Mouse (Mus musculus) forebrain, embryonic 13.5 days (tissue): ENCODE measurements around the gene Ppib. TPM values are rescaled to one million over a fixed set of nuclear protein-coding genes. Genes with fewer than 3 reads are reported as not detected.

Experiments used
- ATAC-seq: fragments of 200-750 bp; cut with Nextera tagmentation; 2 replicates; pipeline ENCODE4 v1.8.0; 2017
- H3K27ac ChIP-seq: fragments of 300-500 bp; sonication (generic); 2 replicates; pipeline ENCODE4 v1.5.1; 2015; ENCODE audit warnings: inconsistent platforms, mild to moderate bottlenecking, moderate library complexity
- H3K27me3 ChIP-seq: fragments of 300-500 bp; sonication (generic); 2 replicates; pipeline ENCODE4 v1.6.1; 2015; ENCODE audit warnings: mild to moderate bottlenecking, inconsistent platforms
- H3K36me3 ChIP-seq: fragments of 300-500 bp; sonication (generic); 2 replicates; pipeline ENCODE4 v1.6.1; 2015; ENCODE audit warnings: mild to moderate bottlenecking, inconsistent platforms; ENCODE audit not compliant: poor library complexity, severe bottlenecking
- H3K4me1 ChIP-seq: fragments of 300-500 bp; sonication (generic); 2 replicates; pipeline ENCODE4 v1.6.1; 2015; ENCODE audit warnings: inconsistent platforms
- H3K4me2 ChIP-seq: fragments of 300-500 bp; sonication (generic); 2 replicates; pipeline ENCODE4 v1.6.1; 2015; ENCODE audit warnings: inconsistent platforms, mild to moderate bottlenecking, moderate library complexity
- H3K4me3 ChIP-seq: fragments of 300-500 bp; sonication (generic); 2 replicates; pipeline ENCODE4 v1.5.1; 2015; ENCODE audit warnings: mild to moderate bottlenecking, inconsistent platforms
- H3K9ac ChIP-seq: fragments of 300-500 bp; sonication (generic); 2 replicates; pipeline ENCODE4 v1.6.1; 2015; ENCODE audit warnings: mild to moderate bottlenecking, inconsistent platforms
- H3K9me3 ChIP-seq: fragments of 300-500 bp; sonication (generic); replicated peaks from 2 replicates; pipeline ENCODE4 v1.6.1; 2016; ENCODE audit warnings: inconsistent platforms
- WGBS: fragments of 180-500 bp; shearing (Covaris S2); methylation state at CpG from one replicate; pipeline ENCODE4 v1.1.7; 2015; 5-methylcytosine and 5-hydroxymethylcytosine counted together
- polyA plus RNA-seq: library from polyadenylated mRNA; unstranded; fragments of >200 nt; fragmentation: Nextera tagmentation; extraction: Ambion mirVana; gene quantifications from 2 replicates; pipeline ENCODE4 v1.2.1, GENCODE M21; 2015

Gene Ppib
- polyA plus RNA-seq, result 357 and 381 TPM in 2 replicates

- Histone ChIP-seq H3K27me3 (no peaks in the 10 kb centered on the region), H3K9ac (peak within 1 kb of the TSS; percentile 93), H3K36me3 (peaks cover 24% of the 10 kb centered on the region), H3K4me3 (peak within 1 kb of the TSS; percentile 87), H3K4me2 (peak within 1 kb of the TSS; percentile 82), H3K4me1 (peaks cover 19% of the 10 kb centered on the region), H3K27ac (peak within 1 kb of the TSS; percentile 75), H3K9me3 (no peaks in the 10 kb centered on the region)
- under 1% methylated on average over 51 of the region's 51 CpGs for WGBS
- peak; percentile 99 for ATAC-seq
Measured at GRCm38 (mm10) chr9:66059583-66060307, at the start of gene Ppib. Ppib (plus strand) TSS chr9:66060222.

- H3K36me3 ChIP-seq, result peaks cover 27% of the 10 kb centered on the region
- H3K4me3 ChIP-seq, result no peak overlapping the region
- no peaks in the 10 kb centered on the region for H3K4me1 ChIP-seq
- no peaks in the 10 kb centered on the region for H3K9me3 ChIP-seq
- no peaks in the 10 kb centered on the region for H3K27me3 ChIP-seq
- no peak overlapping the region for H3K27ac ChIP-seq
- no peak for ATAC-seq
- H3K9ac ChIP-seq, result no peak overlapping the region
- no peak overlapping the region for H3K4me2 ChIP-seq
Measured at GRCm38 (mm10) chr9:66020601-66021000, 39.4 kb upstream of the Ppib start.

GRCm38 (mm10) chr9:66038082-66038481 lies 21.9 kb upstream of the Ppib start:
- Histone ChIP-seq H3K4me2 (no peak overlapping the region), H3K36me3 (peaks cover 65% of the 10 kb centered on the region), H3K27me3 (no peaks in the 10 kb centered on the region), H3K4me1 (no peaks in the 10 kb centered on the region), H3K9ac (no peak overlapping the region), H3K4me3 (no peak overlapping the region), H3K9me3 (no peaks in the 10 kb centered on the region), H3K27ac (no peak overlapping the region)
- WGBS, result 86% methylated on average over 4 of the region's 4 CpGs
- no peak for ATAC-seq

GRCm38 (mm10) chr9:66038581-66038980 lies 21.4 kb upstream of the Ppib start:
- Histone ChIP-seq H3K27me3 (no peaks in the 10 kb centered on the region), H3K36me3 (peaks cover 60% of the 10 kb centered on the region), H3K4me1 (no peaks in the 10 kb centered on the region), H3K9ac (no peak overlapping the region), H3K27ac (no peak overlapping the region), H3K4me2 (no peak overlapping the region), H3K9me3 (no peaks in the 10 kb centered on the region), H3K4me3 (no peak overlapping the region)
- ATAC-seq, result no peak
- 92% methylated on average over 4 of the region's 4 CpGs for WGBS

GRCm38 (mm10) chr9:66039290-66039689 lies 20.7 kb upstream of the Ppib start:
- H3K4me2 ChIP-seq, result no peak overlapping the region
- H3K27me3 ChIP-seq, result no peaks in the 10 kb centered on the region
- WGBS, result 87% methylated on average over 4 of the region's 4 CpGs
- no peak overlapping the region for H3K27ac ChIP-seq
- peaks cover 60% of the 10 kb centered on the region for H3K36me3 ChIP-seq
- no peak overlapping the region for H3K9ac ChIP-seq
- no peaks in the 10 kb centered on the region for H3K4me1 ChIP-seq
- no peaks in the 10 kb centered on the region for H3K9me3 ChIP-seq
- no peak overlapping the region for H3K4me3 ChIP-seq
- no peak for ATAC-seq

- 93% methylated on average over 3 of the region's 3 CpGs for WGBS
- H3K9ac ChIP-seq, result no peak overlapping the region
- H3K4me3 ChIP-seq, result no peak overlapping the region
- no peak overlapping the region for H3K27ac ChIP-seq
- H3K9me3 ChIP-seq, result no peaks in the 10 kb centered on the region
- H3K36me3 ChIP-seq, result peaks cover 53% of the 10 kb centered on the region
- no peak for ATAC-seq
- no peaks in the 10 kb centered on the region for H3K27me3 ChIP-seq
- no peak overlapping the region for H3K4me2 ChIP-seq
- H3K4me1 ChIP-seq, result no peaks in the 10 kb centered on the region
Measured at GRCm38 (mm10) chr9:66040801-66041200, 19.2 kb upstream of the Ppib start.

GRCm38 (mm10) chr9:66042331-66042730 lies 17.7 kb upstream of the Ppib start:
- ATAC-seq, result no peak
- H3K27ac ChIP-seq, result no peak overlapping the region
- no peaks in the 10 kb centered on the region for H3K4me1 ChIP-seq
- H3K4me2 ChIP-seq, result no peak overlapping the region
- no peak overlapping the region for H3K4me3 ChIP-seq
- 91% methylated on average over 4 of the region's 4 CpGs for WGBS
- no peaks in the 10 kb centered on the region for H3K27me3 ChIP-seq
- no peak overlapping the region for H3K9ac ChIP-seq
- peaks cover 45% of the 10 kb centered on the region for H3K36me3 ChIP-seq
- H3K9me3 ChIP-seq, result no peaks in the 10 kb centered on the region

- Histone ChIP-seq H3K4me3 (no peak overlapping the region), H3K36me3 (peaks cover 41% of the 10 kb centered on the region), H3K27ac (no peak overlapping the region), H3K27me3 (no peaks in the 10 kb centered on the region), H3K9me3 (no peaks in the 10 kb centered on the region), H3K4me1 (no peaks in the 10 kb centered on the region), H3K4me2 (no peak overlapping the region), H3K9ac (no peak overlapping the region)
- WGBS, result 96% methylated on average over 3 of the region's 3 CpGs
- ATAC-seq, result no peak
Measured at GRCm38 (mm10) chr9:66043241-66043640, 16.8 kb upstream of the Ppib start.

- WGBS, result 81% methylated on average over 6 of the region's 6 CpGs
- no peaks in the 10 kb centered on the region for H3K4me1 ChIP-seq
- ATAC-seq, result no peak
- peaks cover 4% of the 10 kb centered on the region; the same call in 1 of the 2 replicates for H3K9me3 ChIP-seq
- no peak overlapping the region for H3K4me2 ChIP-seq
- H3K36me3 ChIP-seq, result no peaks in the 10 kb centered on the region
- H3K27ac ChIP-seq, result no peak overlapping the region
- H3K9ac ChIP-seq, result no peak overlapping the region
- no peaks in the 10 kb centered on the region for H3K27me3 ChIP-seq
- H3K4me3 ChIP-seq, result no peak overlapping the region
Measured at GRCm38 (mm10) chr9:66049931-66050601, 10.0 kb upstream of the Ppib start.

- Histone ChIP-seq H3K9me3 (peaks cover 4% of the 10 kb centered on the region; the same call in 1 of the 2 replicates), H3K4me1 (no peaks in the 10 kb centered on the region), H3K4me3 (no peak overlapping the region), H3K36me3 (no peaks in the 10 kb centered on the region), H3K9ac (no peak overlapping the region), H3K27me3 (no peaks in the 10 kb centered on the region), H3K4me2 (no peak overlapping the region), H3K27ac (no peak overlapping the region)
- no peak for ATAC-seq
- WGBS, result 66% methylated on average over 4 of the region's 4 CpGs
Measured at GRCm38 (mm10) chr9:66051493-66051892, 8.5 kb upstream of the Ppib start.

GRCm38 (mm10) chr9:66052731-66053130 lies 7.3 kb upstream of the Ppib start:
- Histone ChIP-seq H3K36me3 (no peaks in the 10 kb centered on the region), H3K9me3 (peaks cover 4% of the 10 kb centered on the region; the same call in 1 of the 2 replicates), H3K4me3 (no peak overlapping the region), H3K4me2 (no peak overlapping the region), H3K4me1 (no peaks in the 10 kb centered on the region), H3K9ac (no peak overlapping the region), H3K27ac (no peak overlapping the region), H3K27me3 (no peaks in the 10 kb centered on the region)
- 90% methylated on average over 1 of the region's 1 CpGs for WGBS
- ATAC-seq, result no peak

GRCm38 (mm10) chr9:66053620-66054019 lies 6.4 kb upstream of the Ppib start:
- no peak overlapping the region for H3K4me2 ChIP-seq
- H3K9me3 ChIP-seq, result peaks cover 4% of the 10 kb centered on the region; the same call in 1 of the 2 replicates
- WGBS, result 30% methylated on average over 1 of the region's 1 CpGs
- no peak for ATAC-seq
- H3K4me3 ChIP-seq, result no peak overlapping the region
- no peaks in the 10 kb centered on the region for H3K27me3 ChIP-seq
- no peaks in the 10 kb centered on the region for H3K36me3 ChIP-seq
- H3K4me1 ChIP-seq, result no peaks in the 10 kb centered on the region
- H3K9ac ChIP-seq, result no peak overlapping the region
- H3K27ac ChIP-seq, result no peak overlapping the region
